Mouse (Mus musculus) brain, embryonic 14.5 days (tissue): ENCODE results near the gene Mul1.

ENCODE experiments used
- CTCF ChIP-seq: fragments of 200-500 bp; IDR thresholded peaks from 2 replicates; pipeline ENCODE4 v1.5.1; 2012; ENCODE audit warnings: inconsistent platforms, mild to moderate bottlenecking, moderate library complexity, borderline replicate concordance; ENCODE audit not compliant: insufficient read depth, insufficient read length; ENCODE audit errors: extremely low read depth
- POLR2A ChIP-seq: fragments of 200-500 bp; IDR thresholded peaks from 2 replicates; pipeline ENCODE4 v1.6.1; 2012; ENCODE audit warnings: mild to moderate bottlenecking, inconsistent platforms, borderline replicate concordance; ENCODE audit not compliant: poor library complexity, insufficient read depth, insufficient read length, severe bottlenecking; ENCODE audit errors: extremely low read depth

GRCm38 (mm10) chr4:138425028-138425427 is 9.4 kb upstream of the Mul1 start:
- no peak for TF ChIP-seq CTCF
- TF ChIP-seq POLR2A, result no peak
